Mouse (Mus musculus): Measurements from ENCODE around the gene Isy1. TPM values are rescaled to one million over a fixed set of nuclear protein-coding genes. Genes with fewer than 3 reads are reported as not detected.
A peak's percentile ranks its signal among the peaks of the same experiment; 100 is the strongest.
"Not testable (repeated sequence)": the region's sequence is repeated elsewhere in the genome, so short reads cannot be mapped to it uniquely, and the experiment has no call there.

Isy1 gene
- total RNA-seq, 2 experiments from 2014 or later, result 25.1 to 28.0 TPM

DNA sequence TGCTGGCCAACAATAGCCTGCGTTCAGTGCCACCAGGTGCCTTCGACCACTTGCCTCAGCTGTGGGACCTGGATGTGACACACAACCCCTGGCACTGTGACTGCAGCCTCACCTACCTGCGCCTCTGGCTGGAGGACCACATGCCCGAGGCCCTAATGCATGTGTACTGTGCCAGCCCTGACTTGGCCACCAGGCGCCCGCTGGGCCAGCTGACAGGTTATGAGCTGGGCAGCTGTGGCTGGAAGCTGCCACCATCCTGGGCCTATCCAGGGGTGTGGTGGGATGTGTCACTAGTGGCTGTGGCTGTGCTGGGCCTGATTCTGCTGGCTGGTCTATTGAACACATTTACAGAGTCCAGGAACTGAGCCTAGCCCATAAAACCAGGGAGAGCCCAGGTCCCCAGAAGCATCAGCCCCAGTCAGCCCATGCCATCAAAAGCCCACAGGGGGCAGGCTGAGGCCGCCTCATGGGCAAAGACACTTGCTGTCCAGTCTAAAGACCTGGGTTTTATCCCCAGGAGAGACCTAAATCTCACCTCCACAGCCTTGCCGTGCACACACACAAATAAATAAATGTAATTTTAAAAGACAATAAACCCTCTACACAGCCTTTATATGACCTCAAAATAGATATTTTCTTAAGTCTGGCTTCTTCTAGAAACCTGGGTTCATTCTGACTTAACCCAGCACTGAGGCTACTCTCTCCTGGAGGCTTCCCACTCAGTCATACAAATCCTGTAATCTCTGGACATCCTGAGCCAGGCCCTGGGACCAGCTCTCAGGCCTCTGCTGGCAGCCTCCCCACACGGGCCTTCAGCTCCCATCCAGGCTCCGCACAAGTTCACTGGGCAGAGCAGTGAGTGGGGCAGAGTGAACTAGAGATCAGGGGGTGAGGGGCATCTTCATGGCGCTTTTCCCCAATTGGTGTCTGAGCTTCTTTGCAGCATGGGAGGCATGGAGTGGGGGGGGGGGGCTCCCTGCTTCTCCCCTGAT is 59.1 kb downstream of the Isy1 start:
- DNase-seq (ENCODE audit: low spot score in 2 of 2), result peak in 1 of 2 experiments; percentile 25

DNA sequence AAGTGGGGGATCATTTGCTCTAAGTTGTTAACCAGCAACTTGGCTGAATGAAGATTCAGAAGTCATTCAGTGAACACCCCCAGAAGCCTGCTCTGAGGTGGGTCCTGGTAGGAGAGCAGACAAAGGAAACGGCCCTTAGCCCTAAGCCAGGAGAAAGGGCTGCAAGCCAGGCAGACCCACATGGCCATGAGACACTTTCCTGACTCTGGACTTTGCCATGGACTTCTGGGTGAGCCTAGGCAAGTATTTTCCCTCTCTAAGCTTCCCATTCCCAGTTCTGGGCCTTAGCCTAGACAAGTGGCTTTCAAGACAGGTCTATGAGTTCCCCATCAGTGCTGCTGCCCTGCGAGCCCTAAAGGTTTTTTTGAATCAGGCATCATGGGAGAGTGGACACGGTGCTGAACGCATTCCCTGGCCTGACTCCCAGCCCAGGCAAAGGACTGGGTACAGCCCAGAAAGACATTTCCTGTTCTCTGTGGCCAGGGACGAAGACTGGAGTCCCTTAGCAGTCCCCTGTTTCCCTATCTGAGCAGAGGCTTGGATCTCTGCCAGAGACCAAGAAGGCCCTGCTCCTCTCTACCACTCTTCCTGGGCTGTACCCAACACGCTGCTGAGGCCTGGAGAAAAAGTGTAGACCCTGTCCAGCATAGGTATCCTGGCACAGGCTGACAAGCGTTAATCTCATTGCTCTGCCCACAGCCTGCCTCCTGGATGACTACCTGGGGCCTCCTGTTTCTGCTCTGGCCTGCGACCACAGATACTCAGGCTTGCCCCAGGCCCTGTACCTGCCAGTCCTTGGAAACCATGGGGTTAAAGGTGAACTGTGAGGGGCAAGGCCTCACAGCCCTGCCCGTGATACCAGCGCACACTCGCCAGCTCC is 60.1 kb downstream of the Isy1 start:
- DNase-seq (ENCODE audit: low spot score in 2 of 2), result no peak

DNA sequence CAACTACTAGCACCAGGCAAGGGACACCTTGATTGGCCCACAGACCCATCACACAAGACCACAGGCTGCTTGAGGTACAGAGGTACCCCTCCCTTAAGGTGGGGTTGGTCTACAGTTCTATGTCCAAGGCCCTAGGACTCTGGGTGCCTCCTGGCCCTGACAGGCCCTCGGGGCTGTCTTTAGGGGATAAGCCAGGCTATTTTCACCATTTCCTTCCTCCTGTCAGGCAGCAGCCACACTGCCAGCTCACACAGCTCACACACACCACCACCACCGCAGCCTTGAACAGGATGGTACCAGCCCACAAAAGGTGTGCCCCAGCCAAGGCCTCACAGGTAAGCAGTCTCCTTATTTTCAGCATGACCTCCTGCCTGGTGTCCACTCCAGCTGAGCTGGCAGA is 60.8 kb downstream of the Isy1 start, which contains the start of gene Gp9:
TSS of gene Gp9 (plus strand) at position 231 of the 400 bp plus-strand sequence.
- no peak for DNase-seq (ENCODE audit: low spot score in 2 of 2)

DNA sequence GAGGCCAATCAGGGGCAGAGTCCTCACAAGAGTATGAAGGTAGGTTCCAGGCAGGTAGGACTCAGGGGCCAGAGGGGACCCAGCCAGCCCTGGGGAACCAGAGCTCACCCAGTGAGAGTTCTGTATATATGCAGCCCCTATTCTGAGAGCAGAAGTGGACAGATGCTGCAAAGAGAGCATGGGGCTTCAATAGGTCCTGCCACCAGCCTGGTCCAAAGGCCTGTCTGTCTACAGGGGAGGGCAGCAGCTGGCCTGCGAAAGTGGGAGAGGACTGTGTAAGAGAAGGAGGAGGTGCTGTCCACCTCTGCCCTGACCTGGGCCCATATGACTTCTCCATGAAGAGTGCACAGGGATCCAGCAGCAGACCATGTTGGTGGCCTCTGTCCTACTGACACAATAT is 61.9 kb downstream of the Isy1 start:
- no peak for DNase-seq (ENCODE audit: low spot score in 2 of 2)

DNA sequence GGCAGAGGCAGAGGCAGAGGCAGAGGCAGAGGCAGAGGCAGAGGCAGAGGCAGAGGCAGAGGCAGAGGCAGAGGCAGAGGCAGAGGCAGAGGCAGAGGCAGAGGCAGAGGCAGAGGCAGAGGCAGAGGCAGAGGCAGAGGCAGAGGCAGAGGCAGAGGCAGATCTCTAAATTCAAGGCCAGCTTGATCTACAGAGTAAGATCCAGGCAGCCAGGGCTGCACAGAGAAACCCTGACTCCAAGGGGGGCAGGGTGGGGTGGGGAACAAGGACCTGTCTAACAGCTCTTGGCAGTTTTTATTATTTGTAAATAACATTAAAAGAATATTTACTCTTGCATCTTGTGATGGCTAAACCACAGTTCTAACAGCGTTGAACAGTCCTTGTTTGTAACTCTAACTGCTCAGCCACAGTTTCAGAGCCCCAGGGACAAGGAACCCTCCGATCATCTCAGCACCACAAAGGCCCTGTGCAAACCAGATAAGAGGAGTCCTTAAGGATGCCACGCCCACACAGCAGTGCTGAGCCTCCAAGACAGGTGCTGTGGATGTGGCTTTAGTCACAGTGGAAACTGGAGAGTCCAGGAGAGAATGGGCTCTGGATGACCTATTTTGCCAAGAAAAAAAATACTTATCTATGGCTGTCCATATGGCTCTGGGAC is 62.9 kb downstream of the Isy1 start:
- DNase-seq (ENCODE audit: low spot score in 2 of 2), result no peak

DNA sequence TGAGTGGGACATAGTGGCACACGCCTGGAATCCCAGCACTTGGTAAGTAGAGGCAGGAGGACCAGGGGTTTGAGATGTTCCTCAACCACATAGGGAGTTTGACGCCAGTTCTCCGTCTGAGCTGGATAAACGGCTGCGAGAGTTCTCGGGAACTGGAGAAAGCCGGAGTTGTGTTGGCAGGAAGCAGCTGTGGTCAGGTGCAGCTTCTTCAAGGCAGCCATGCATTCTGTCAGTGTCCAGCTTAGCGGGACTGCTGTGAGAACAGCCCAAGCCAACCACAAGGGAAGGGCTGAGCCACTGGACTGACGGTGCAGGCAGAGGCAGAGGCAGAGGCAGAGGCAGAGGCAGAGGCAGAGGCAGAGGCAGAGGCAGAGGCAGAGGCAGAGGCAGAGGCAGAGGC is 63.7 kb downstream of the Isy1 start:
- DNase-seq (ENCODE audit: low spot score in 2 of 2), result no peak

DNA sequence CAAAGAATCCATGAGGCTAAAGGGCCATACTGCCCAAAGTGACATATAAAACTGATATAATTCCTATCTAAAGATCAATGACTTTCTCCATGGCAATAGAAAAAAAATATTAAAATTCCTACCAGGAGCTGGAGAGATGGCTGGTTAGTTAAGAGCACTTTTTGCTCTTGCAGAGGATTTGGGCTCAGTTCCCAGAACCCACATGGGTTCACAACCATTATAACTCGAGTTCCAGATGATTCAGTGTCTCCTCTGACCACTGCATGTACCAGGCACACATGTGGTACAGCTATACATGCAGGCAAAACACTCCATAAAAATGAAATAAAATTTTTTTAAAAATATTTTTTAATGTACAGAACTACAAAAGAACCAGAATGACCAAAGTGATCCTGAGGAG is 64.1 kb downstream of the Isy1 start:
- no peak for DNase-seq (ENCODE audit: low spot score in 2 of 2)

DNA sequence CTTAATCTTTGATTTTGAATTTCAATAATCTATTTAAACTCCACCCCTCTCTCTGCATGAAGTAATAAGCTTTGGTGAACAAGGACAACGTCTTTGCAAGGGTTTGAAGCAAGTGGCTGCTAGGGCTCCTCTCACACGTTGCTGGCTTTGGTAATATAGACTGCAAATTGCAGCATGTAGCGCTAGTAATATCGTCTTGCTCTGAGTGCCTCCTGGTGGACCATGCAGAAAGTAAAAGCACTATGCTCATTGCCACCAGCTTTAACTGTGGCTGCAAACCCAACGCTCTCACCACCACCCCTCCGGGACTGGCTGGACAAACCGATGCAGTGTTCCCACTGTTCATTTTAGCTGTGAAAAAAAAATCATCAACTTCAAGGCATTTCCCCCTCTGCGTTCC is 68.0 kb downstream of the Isy1 start:
- no peak for DNase-seq (ENCODE audit: low spot score in 2 of 2)

DNA sequence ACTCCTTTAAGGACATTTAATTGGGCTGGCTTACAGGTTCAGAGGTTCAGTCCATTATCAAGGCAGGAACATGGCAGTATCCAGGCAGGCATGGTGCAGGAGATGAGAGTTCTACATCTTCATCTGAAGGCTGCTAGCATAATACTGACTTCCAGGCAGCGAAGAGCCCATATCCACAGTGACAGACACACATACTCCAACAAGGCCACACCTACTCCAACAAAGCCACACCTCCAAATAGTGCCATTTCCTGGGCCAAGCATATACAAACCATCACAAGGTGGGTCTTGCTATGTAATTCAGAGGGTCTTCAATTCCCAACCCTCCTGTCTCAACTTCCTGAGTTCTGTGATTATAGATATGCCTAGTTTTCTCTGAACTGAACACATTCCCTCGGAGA is 74.3 kb downstream of the Isy1 start:
- not testable (repeated sequence) for DNase-seq (ENCODE audit: low spot score in 2 of 2)

Other genes with a start within 250 kb of the Isy1 start
- 1 to 10 TPM; 7.9 to 9.3 TPM for gene Prokr1, start 248.1 kb downstream of the Isy1 start, total RNA-seq (2021)
- gene Aplf, start 166.6 kb downstream of the Isy1 start, total RNA-seq (2021), result 1 to 10 TPM; 5.2 to 6.0 TPM
- gene Efcc1, start 107.9 kb downstream of the Isy1 start, total RNA-seq (2021), result 1 to 10 TPM; 2.7 to 3.4 TPM
- under 1 TPM in 1 of 2 experiments, not detected in 1; 0.32 TPM for gene Gp9, start 60.7 kb downstream of the Isy1 start, total RNA-seq (2021)
- 10 to 100 TPM; 21.4 to 25.1 TPM for gene Rab43, start 26.6 kb downstream of the Isy1 start, total RNA-seq (2021)
- gene Gm45140, start 3.0 kb downstream of the Isy1 start, total RNA-seq (2021), result 1 to 10 TPM; 4.1 to 4.2 TPM
- gene Cnbp, start 12.3 kb upstream of the Isy1 start, total RNA-seq (2021), result 100 to 1,000 TPM; 469 to 478 TPM
- 10 to 100 TPM; 93.9 to 95.2 TPM for gene Copg1, start 49.0 kb upstream of the Isy1 start, total RNA-seq (2021)
- gene Hmces, start 75.1 kb upstream of the Isy1 start, total RNA-seq (2021), result 10 to 100 TPM; 18.3 to 18.6 TPM
- 10 to 100 TPM; 31.9 to 40.7 TPM for gene H1fx, start 142.8 kb upstream of the Isy1 start, total RNA-seq (2021)
- 100 to 1,000 TPM; 193 to 208 TPM for gene Rab7, start 206.5 kb upstream of the Isy1 start, total RNA-seq (2021)
- gene Rpn1, start 245.7 kb upstream of the Isy1 start, total RNA-seq (2021), result 100 to 1,000 TPM; 101 to 110 TPM